Mouse (Mus musculus) kidney, adult 2 months (tissue): Measurements from ENCODE around the gene Cib4.

Source experiments
- CTCF ChIP-seq: fragments of 200-500 bp; conservative IDR thresholded peaks from 2 replicates; pipeline ENCODE4 v1.5.1; 2011; ENCODE audit warnings: low read depth, mild to moderate bottlenecking, control low read depth, low read length, moderate library complexity, mixed read lengths; ENCODE audit not compliant: insufficient read depth, insufficient read length
- POLR2A ChIP-seq: fragments of 200-500 bp; IDR thresholded peaks from one replicate; pipeline ENCODE4 v1.6.1; 2011; ENCODE audit warnings: low read depth, low read length, control low read depth

GRCm38 (mm10) chr5:30586616-30587015 is 41.0 kb upstream of the Cib4 start:
- no peak for TF ChIP-seq CTCF
- no peak for TF ChIP-seq POLR2A
